Mouse (Mus musculus) v-Abl transformed pro-B cells (cell line): ENCODE data around the gene Atad3a.

ENCODE experiments used
- in situ Hi-C, 2 experiments: fragments of 400-800 bp; cut with MboI; formaldehyde crosslinking; loops; one replicate each; pipeline ENCODE4 v1.15.1; 2025; ENCODE audit not compliant: unreplicated experiment in 2 of 2

The Atad3a gene

GRCm38 (mm10) chr4:155776704-155777335 is 15.9 kb upstream of the Atad3a start:
- in situ Hi-C loops, result loop anchor here (10.0 kb wide), 2 partner anchors 132 to 452 kb away; partner anchors contain the start of gene Gm10563 (in 1 of the 2)

- in situ Hi-C loops, result loop anchor here (10.0 kb wide), 2 partner anchors 131 to 451 kb away; partner anchors contain the start of gene Gm10563 (in 1 of the 2)
These were observed 15.0 kb upstream of the Atad3a start for GRCm38 (mm10) chr4:155775855-155776254.

DNA sequence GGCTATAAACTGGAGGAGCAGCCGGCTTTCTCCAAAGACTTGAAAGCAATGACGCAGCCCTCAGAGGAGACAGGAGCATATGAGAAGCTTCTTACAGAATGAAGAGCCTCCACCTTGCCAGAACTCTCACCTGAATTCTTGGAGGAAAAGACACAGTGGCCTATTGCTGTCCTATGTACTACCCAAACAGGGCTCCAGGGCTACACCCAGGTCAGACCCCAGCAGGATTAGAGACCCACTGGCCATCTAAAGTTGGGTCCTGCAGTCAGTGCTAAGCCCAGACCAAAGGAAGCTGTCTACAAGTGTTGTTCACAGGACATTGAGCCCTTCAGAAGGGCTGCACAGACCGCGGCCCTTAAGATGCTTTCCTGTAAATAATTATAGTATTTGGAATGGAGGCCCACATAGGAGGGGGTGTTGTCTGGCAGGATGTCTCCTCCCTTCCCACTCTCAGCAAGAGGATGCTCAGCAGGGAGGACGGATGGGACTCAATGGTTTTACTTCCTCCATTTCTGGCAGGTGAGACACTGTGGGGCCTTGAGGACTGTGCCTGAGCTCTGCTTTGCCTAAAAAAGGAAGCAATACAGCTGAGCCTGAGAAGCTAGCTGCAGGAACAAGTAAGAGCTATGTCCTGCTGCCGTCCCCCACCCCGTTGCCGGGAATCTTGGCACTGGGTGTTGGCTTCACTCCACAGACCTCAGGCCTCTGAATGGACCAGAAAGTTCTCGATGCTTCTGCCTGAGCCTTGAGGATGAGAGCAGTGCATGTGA is 14.3 kb upstream of the Atad3a start:
- in situ Hi-C loops, result loop anchor here (10.0 kb wide), 2 partner anchors 130 to 450 kb away; partner anchors contain the start of gene Gm10563 (in 1 of the 2)

DNA sequence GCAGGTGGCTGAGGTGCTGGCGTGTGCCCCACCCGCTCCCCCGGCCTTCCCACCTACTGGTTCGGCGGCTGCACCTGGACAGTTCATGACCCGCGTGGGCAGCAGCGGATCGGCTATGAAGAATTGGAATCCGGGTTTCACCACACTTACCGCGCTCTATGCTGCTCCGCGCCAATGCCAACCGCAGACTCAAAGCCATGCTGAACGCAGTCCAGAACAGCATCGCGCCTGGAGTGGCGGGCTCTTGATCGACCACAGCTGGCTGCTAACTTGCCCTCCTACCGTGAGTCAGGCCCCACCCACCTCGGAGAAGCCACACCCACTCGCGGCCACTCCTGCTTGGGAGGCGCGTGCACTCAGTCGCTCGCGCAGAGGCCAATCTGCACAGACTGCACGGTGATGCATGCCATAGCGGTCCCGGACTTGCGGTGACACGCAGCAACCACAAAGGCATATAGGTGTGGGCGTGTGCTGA is 13.4 kb upstream of the Atad3a start, which contains the start of gene Vwa1:
Vwa1 (minus strand) TSS at position 419 of the 475 bp plus-strand sequence.
- in situ Hi-C loops, result loop anchor here (10.0 kb wide), 2 partner anchors 130 to 450 kb away; partner anchors contain the start of gene Gm10563 (in 1 of the 2)

DNA sequence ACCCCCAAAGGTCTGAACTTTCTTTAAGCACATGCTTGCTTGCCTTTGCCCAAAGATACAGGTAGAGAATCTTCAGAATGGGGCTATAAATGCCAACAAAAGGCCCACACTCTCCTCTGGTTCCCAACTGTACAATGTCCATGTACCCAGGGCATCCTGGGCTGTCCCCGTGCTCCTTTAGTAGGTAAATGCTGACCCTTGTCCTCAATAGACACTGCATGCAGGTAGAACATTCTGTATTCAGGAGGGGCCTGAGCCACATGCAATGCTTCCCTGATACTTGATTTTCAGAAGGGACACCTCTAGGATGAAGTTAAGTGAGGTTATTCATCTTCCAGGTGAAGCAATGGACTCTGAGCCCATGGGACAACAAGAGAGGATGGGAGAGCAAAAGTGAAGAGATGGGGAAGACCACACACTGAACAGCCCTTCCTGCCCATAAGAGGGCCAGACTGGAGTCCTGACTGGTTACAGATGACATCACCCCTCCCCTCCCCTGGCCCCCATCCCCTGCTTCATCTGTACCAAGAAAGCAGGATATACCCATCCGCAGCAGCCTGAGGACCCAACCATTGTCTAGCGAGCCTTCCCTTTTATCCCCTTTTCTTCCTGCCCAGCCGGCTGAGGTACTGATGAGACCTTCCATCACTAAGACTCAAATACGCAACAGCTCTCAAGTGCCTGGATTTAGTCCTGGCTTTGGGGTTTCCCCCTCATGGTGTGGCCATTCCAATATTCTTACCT is 12.6 kb upstream of the Atad3a start:
- in situ Hi-C loops, result loop anchor here (10.0 kb wide), 2 partner anchors 129 to 449 kb away; partner anchors contain the start of gene Gm10563 (in 1 of the 2)

- in situ Hi-C loops, result loop anchor here (10.0 kb wide), 2 partner anchors 128 to 448 kb away; partner anchors contain the start of gene Gm10563 (in 1 of the 2)
These were observed 11.9 kb upstream of the Atad3a start for GRCm38 (mm10) chr4:155772786-155773185.

- in situ Hi-C loops, result loop anchor here (10.0 kb wide), 2 partner anchors 127 to 447 kb away; partner anchors contain the start of gene Gm10563 (in 1 of the 2)
These were observed 10.8 kb upstream of the Atad3a start for GRCm38 (mm10) chr4:155771706-155772105.

- in situ Hi-C loops, result loop anchor here (10.0 kb wide), 2 partner anchors 126 to 446 kb away; partner anchors contain the start of gene Gm10563 (in 1 of the 2)
These were observed 9.7 kb upstream of the Atad3a start for GRCm38 (mm10) chr4:155770626-155771025.

- in situ Hi-C loops, result loop anchor here (5.0 to 10.0 kb wide), 4 partner anchors 123 to 445 kb away; partner anchors contain the start of gene Gm10563 (in 2 of the 2)
These were observed 9.1 kb upstream of the Atad3a start for GRCm38 (mm10) chr4:155769880-155770512.

- in situ Hi-C loops, result loop anchor here (5.0 kb wide), 2 partner anchors 122 to 287 kb away; partner anchors contain the start of gene Gm10563 (in 1 of the 2)
These were observed 8.6 kb upstream of the Atad3a start for GRCm38 (mm10) chr4:155769496-155769879.

DNA sequence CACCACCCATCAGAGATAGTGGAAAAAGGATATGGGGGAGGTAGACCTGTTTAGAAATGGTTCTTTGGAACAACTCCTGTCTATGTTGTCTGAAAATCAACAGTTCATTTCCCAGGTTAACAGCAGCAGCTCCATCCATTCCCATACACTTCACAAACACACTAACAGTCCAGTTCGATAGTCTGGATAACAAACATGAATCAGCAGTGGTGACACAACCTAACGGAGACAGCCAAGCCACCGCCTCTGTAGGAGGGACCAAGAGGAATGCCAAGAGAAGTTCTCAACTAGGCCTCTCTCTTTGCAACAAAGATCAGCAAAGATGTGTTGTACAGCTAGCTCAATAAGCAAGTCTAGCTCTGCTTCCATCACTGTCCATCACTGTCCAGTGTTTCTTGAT is 1.5 kb upstream of the Atad3a start:
- in situ Hi-C loops, result no loop called here

DNA sequence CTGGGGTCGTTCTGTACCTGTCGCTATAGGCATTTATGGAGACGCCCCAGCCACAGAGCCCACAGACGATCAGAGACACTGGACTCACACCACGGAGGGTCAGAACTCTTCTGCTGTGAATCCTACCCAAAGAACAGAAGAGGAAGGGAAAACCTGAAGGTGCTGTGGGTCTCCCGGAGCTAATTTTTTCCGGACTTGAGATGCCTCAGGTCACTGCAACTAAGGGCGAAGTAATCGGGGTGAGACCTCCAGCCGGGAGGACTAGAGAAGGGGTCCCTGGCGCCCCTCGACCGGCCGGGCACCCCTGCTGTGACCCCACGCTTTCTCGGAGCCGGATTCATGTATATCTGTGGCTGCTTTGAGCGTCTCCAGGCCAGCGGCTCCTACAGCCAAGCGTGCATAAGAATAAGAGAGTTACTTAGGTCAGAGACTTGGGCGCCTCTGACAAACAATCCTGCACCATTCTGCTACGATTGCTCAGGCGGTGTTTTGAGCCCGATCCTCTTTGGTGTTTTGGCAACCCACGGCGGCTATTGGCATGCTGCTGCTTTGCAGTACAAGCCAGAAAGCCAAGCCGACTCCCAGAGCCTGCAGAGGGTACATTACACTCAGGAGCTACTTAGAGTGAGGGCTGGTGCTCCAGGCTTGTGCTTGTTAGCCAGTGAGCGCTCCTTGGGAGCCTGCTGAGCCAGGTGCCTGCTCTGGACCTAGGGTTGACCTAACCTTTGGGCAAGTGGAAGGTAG is 635 bp upstream of the Atad3a start:
- in situ Hi-C loops, result no loop called here

DNA sequence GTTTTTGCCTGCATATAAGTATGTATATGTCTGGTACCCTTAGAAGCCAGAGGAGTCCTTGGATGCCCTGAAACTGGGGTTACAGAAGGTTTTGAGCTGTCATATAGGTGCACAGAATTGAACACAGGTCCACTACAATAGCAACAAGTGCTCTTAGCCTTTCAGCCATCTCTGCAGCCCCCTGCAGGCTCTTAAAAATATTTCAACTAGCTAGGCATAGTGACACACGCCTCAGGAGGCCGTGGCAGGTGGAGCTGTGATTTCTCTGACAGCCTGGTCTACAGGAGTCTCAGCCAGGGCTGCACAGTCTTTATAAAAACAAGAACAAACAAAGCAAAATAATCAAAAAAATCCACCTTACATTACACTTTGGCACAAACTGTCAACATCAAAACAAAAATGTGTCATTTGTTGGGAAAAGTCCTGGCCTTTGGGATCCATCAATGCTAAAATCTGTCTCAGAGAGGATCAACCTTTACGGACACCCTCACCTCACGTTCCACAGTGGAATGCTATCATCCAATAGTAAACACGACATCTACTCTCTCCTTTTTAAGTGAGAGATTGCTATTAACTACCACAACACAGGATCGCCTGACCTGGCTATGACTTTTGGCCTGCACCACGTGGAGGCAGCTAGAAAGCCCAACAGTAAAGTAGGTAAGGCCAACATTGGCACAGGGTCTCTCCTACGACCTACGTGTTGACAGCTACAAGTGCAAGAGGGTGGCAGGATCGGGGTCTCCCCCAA is 856 bp downstream of the Atad3a start:
- in situ Hi-C loops, result loop anchor here in 1 of 2 experiments (10.0 kb wide), 1 partner anchor 65 kb away; the partner anchor contains the start of gene Fndc10

DNA sequence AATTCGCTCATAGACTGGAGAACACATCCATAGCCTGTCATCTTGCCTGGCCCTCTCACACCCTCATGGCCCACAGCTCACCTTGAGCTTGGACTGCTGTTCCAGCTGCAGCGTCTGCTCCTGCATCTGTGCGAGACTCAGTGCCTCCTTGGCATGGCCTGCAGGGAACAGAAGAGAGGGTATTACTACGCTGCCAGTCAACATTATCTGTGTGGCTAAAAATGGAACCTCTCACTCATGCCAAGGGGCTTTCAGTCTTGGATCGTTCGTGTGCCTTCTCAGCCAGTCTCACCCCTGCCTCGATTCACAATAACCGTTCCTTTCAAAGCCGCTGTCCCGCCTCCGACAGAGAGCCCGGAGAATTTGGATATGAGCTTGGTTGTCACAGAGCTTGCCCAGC is 3.9 kb downstream of the Atad3a start:
- in situ Hi-C loops, result loop anchor here in 1 of 2 experiments (10.0 kb wide), 1 partner anchor 62 kb away; the partner anchor contains the start of gene Fndc10

GRCm38 (mm10) chr4:155746575-155747490 is 14.1 kb downstream of the Atad3a start:
- in situ Hi-C loops, result no loop called here

GRCm38 (mm10) chr4:155746036-155746548 is 14.8 kb downstream of the Atad3a start:
- in situ Hi-C loops, result no loop called here

- in situ Hi-C loops, result no loop called here
These were observed 15.8 kb downstream of the Atad3a start for GRCm38 (mm10) chr4:155745136-155745535.
